Mouse (Mus musculus): ENCODE measurements around the gene E330014E10Rik.
"Not testable (repeated sequence)": the region's sequence is repeated elsewhere in the genome, so short reads cannot be mapped to it uniquely, and the experiment has no call there.

Gene E330014E10Rik

DNA sequence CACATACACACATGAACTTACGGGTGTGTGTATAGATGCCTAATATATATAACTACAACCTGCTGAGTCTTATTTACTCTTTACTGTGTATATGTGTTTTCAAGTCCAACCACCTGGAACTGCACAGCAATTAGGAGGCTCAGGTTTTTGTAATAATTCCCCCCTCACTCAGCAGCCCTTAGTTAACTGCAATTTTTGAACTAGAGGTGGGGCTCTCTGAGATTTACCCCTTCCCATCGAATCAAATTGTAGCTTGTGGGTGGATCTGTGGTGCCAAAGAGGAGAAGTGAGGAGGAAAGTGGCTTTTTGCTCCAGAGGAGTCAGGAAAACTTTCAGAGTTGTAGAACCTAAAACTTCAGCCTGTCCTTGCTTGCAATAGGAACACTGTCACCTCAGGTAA, at the start of gene E330014E10Rik:
TSS of gene E330014E10Rik (plus strand) at position 301 of the 400 bp plus-strand sequence.
- DNase-seq = not testable (repeated sequence)

DNA sequence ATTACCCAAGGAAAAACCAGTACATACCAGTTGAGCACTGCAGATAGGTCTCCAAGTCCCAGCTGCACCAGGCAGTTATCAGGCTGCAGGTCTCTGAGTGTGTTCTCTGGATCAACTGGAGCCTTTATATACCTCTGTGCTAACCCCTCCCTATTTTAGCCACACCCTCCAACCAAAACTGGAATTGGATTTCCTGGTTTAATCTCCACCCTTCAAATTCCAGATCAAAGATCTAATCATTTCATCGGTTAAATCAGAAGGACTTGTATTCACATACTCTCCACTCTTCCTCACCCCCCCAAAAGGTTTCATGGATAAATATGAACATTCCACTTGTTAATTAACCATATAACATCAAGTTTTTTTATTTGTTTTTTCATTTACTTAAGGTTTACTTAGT, 39.7 kb upstream of the E330014E10Rik start, which contains the start of gene Gm7978:
TSS of gene Gm7978 (minus strand) at position 101 of the 400 bp plus-strand sequence.
- not testable (repeated sequence) for DNase-seq

DNA sequence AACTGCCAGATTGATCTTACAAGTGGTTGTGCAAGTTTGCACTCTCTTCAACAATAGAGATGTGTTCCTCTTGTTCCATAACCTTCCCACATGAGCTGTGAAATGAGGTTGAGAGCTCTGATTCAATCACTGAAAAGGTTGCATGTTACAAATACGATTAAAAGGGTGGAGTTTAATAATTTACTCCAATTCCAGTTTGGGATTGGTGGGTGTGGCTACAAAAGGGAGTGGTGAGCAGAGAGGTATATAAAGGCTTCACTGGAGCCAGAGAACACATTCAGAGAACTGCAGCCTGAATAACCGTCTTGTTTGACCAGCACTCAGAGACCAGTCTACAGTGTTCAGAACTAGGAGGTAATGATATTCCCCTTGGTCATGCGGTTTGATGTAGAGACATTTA, 34.1 kb upstream of the E330014E10Rik start, which contains the start of gene Gm7982:
TSS of gene Gm7982 (plus strand) at position 301 of the 400 bp plus-strand sequence.
- DNase-seq = not testable (repeated sequence)

DNA sequence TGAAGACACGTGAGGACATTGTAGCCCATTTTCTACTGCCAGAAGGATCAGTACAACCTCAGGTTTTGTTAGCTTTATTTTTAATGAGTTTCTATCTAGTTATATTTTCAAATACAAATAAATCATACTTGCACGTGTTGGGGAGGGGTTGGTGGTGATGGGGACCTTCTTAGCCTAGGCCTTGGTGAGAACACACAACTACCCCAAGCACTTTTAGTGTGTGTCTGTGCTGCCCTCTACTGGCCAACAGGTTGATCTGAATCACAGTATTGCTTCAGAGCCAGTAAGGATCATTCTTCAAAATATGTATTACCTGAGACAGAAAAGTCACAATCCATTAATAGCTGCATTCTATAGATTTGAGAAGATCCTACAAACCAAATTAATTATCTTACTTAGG, 35.1 kb downstream of the E330014E10Rik start:
- DNase-seq = peak; percentile 3

DNA sequence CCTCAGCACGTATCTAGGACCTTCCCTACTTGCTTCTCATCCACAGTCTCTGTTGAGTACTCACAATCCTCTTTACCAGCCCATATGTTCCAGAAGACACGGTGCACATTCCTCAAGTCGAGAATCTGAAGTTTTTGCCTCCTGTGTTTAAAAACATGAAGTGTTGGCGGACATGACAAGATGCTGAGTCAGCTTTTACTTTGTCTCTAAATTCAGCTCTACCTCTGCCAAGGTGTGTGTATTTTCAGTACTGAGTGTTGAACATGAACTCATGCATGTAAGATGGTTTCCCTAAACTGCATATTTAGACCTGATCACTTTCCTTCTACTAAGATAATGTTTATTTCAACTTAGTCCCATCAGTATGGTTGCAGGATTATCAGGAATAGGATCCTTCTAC, 60.8 kb downstream of the E330014E10Rik start:
- DNase-seq = no peak

DNA sequence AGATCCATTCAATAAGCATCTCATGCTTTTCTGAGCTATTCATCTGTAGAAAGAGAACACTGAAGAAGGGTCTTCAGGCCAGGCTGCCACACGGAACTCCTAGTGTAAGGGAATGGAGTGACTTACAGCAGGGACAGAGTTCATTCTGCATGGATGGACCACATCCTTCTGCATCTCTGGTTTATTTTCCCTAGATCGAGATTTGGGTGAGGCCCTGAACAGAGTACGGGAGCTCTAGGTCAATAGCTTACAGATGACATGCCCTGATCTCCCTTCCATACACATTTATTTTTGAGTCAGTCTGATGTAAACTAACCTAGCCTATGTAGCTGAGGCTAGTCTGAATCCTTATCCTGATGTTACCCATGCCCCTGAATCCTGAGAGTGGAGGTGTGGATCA, 78.2 kb downstream of the E330014E10Rik start:
- no peak for DNase-seq
